Mouse (Mus musculus): ENCODE measurements at regions not wholly inside any gene's neighbourhood (a gene's known extent, or its start where the extent isn't known, plus 50 kb on each side); places are given as distances from the start of the nearest gene placed in this dataset.

- no peak for DNase-seq
Observed at GRCm38 (mm10) chr14:59075845-59076745, 66.6 kb downstream of the 1700129C05Rik start.

- no peak for DNase-seq
Observed at GRCm38 (mm10) chr14:59072323-59073039, 70.2 kb downstream of the 1700129C05Rik start.

GRCm38 (mm10) chr14:59070056-59070455 lies 72.6 kb downstream of the 1700129C05Rik start:
- DNase-seq, result no peak

GRCm38 (mm10) chr14:59066456-59067220 lies 76.1 kb downstream of the 1700129C05Rik start:
- no peak for DNase-seq

- no peak for DNase-seq
Observed at GRCm38 (mm10) chr14:59063221-59063620, 79.5 kb downstream of the 1700129C05Rik start.

GRCm38 (mm10) chr14:59056832-59057231 lies 85.9 kb downstream of the 1700129C05Rik start:
- DNase-seq, result no peak

- peak; percentile 7 for DNase-seq
Observed at GRCm38 (mm10) chr14:59055283-59055682, 87.4 kb downstream of the 1700129C05Rik start.

GRCm38 (mm10) chr14:59052421-59052820 lies 90.3 kb downstream of the 1700129C05Rik start:
- no peak for DNase-seq

- DNase-seq, result no peak
Observed at GRCm38 (mm10) chr14:59051478-59051879, 91.2 kb downstream of the 1700129C05Rik start.

- no peak for DNase-seq
Observed at GRCm38 (mm10) chr14:59045687-59046086, 97.0 kb downstream of the 1700129C05Rik start.

GRCm38 (mm10) chr14:59045235-59045634 lies 97.5 kb downstream of the 1700129C05Rik start:
- no peak for DNase-seq

- no peak for DNase-seq
Observed at GRCm38 (mm10) chr14:59042152-59042551, 100.5 kb downstream of the 1700129C05Rik start.

- peak; percentile 47 for DNase-seq
Observed at GRCm38 (mm10) chr14:59025757-59026156, 116.9 kb downstream of the 1700129C05Rik start.

- DNase-seq, result no peak
Observed at GRCm38 (mm10) chr14:59009534-59009933, 133.2 kb downstream of the 1700129C05Rik start.

GRCm38 (mm10) chr14:58999106-58999778 lies 143.5 kb downstream of the 1700129C05Rik start:
- DNase-seq, result no peak

GRCm38 (mm10) chr14:58994994-58995393 lies 147.7 kb downstream of the 1700129C05Rik start:
- no peak for DNase-seq

- DNase-seq, result no peak
Observed at GRCm38 (mm10) chr14:58989644-58990217, 153.0 kb downstream of the 1700129C05Rik start.

- no peak for DNase-seq
Observed at GRCm38 (mm10) chr14:58987688-58988087, 155.0 kb downstream of the 1700129C05Rik start.

- DNase-seq, result no peak
Observed at GRCm38 (mm10) chr14:58985838-58986237, 156.9 kb downstream of the 1700129C05Rik start.

- no peak for DNase-seq
Observed at GRCm38 (mm10) chr14:58976791-58977190, 165.9 kb downstream of the 1700129C05Rik start.

GRCm38 (mm10) chr14:58969248-58969647 lies 173.4 kb downstream of the 1700129C05Rik start:
- no peak for DNase-seq

GRCm38 (mm10) chr14:58967975-58968374 lies 174.7 kb downstream of the 1700129C05Rik start:
- DNase-seq, result no peak

Measured in kidney, postnatal 14 days (tissue).